Mouse (Mus musculus): ENCODE data around the gene Zfp618. TPM values are rescaled to one million over a fixed set of nuclear protein-coding genes. Genes with fewer than 3 reads are reported as not detected.

Gene Zfp618
- 1.6 TPM for polyA plus RNA-seq (2015; fragmentation: Illumina TruSeq; extraction: RNeasy Lipid Tissue Mini Kit (QIAGEN cat#74804); ENCODE audit: low read depth, low replicate concordance)

GRCm38 (mm10) chr4:62965497-62966302, at the start of gene Zfp618:
TSS of gene Zfp618 (plus strand) at chr4:62965573.

GRCm38 (mm10) chr4:63154699-63155098, 189.3 kb downstream of the Zfp618 start, which contains the start of gene Ambp:
TSS of gene Ambp (minus strand) at chr4:63154799.

GRCm38 (mm10) chr4:63171969-63172685, 206.8 kb downstream of the Zfp618 start, which contains the start of gene Kif12:
TSS of gene Kif12 (minus strand) at chr4:63172131.

Other genes starting within 250 kb of the Zfp618 start
- 0.37 TPM for gene Ambp, start 189.2 kb downstream of the Zfp618 start, polyA plus RNA-seq (2015; fragmentation: Illumina TruSeq; extraction: RNeasy Lipid Tissue Mini Kit (QIAGEN cat#74804); ENCODE audit: low read depth, low replicate concordance)
- gene Kif12, start 206.6 kb downstream of the Zfp618 start, polyA plus RNA-seq (2015; fragmentation: Illumina TruSeq; extraction: RNeasy Lipid Tissue Mini Kit (QIAGEN cat#74804); ENCODE audit: low read depth, low replicate concordance), result not detected
- 3.6 TPM for gene Col27a1, start 248.4 kb downstream of the Zfp618 start, polyA plus RNA-seq (2015; fragmentation: Illumina TruSeq; extraction: RNeasy Lipid Tissue Mini Kit (QIAGEN cat#74804); ENCODE audit: low read depth, low replicate concordance)